Mouse (Mus musculus) ES-Bruce4 (cell line): ENCODE measurements around the gene Lrp1.

Experiments used
- EP300 ChIP-seq: IDR thresholded peaks from 2 replicates; pipeline ENCODE4 v1.6.1; 2011; ENCODE audit warnings: low read depth, low read length; ENCODE audit not compliant: insufficient read depth
- POLR2A ChIP-seq: IDR thresholded peaks from one replicate; pipeline ENCODE4 v1.8.1; 2011; ENCODE audit warnings: low read length; ENCODE audit not compliant: insufficient read depth

- TF ChIP-seq POLR2A (no peak), EP300 (no peak)
Observed at GRCm38 (mm10) chr10:127614236-127615033, 6.5 kb downstream of the Lrp1 start.
